Mouse (Mus musculus) 416B (cell line): ENCODE data around the gene Cacna1d.

Experiments used
- DNase-seq: peaks from one replicate; pipeline ENCODE4 v3.0.0; 2011; ENCODE audit warnings: low read depth

Gene Cacna1d

GRCm38 (mm10) chr14:30458820-30459219 lies 32.4 kb downstream of the Cacna1d start:
- no peak for DNase-seq

GRCm38 (mm10) chr14:30457897-30458296 lies 33.4 kb downstream of the Cacna1d start:
- peak; percentile 65 for DNase-seq

GRCm38 (mm10) chr14:30457436-30457835 lies 33.8 kb downstream of the Cacna1d start:
- no peak for DNase-seq

GRCm38 (mm10) chr14:30455801-30456595 lies 35.3 kb downstream of the Cacna1d start:
- no peak for DNase-seq

GRCm38 (mm10) chr14:30439915-30440314 lies 51.3 kb downstream of the Cacna1d start:
- DNase-seq, result no peak

- DNase-seq, result peak; percentile 66
Observed at GRCm38 (mm10) chr14:30435316-30435715, 55.9 kb downstream of the Cacna1d start.

GRCm38 (mm10) chr14:30430446-30430845 lies 60.8 kb downstream of the Cacna1d start:
- DNase-seq, result no peak

GRCm38 (mm10) chr14:30430026-30430425 lies 61.2 kb downstream of the Cacna1d start:
- no peak for DNase-seq

GRCm38 (mm10) chr14:30429606-30430005 lies 61.6 kb downstream of the Cacna1d start:
- DNase-seq, result no peak

GRCm38 (mm10) chr14:30428757-30429156 lies 62.5 kb downstream of the Cacna1d start:
- DNase-seq, result no peak

GRCm38 (mm10) chr14:30425876-30426275 lies 65.4 kb downstream of the Cacna1d start:
- no peak for DNase-seq

GRCm38 (mm10) chr14:30425175-30425574 lies 66.1 kb downstream of the Cacna1d start:
- no peak for DNase-seq

- DNase-seq, result no peak
Observed at GRCm38 (mm10) chr14:30424638-30425037, 66.6 kb downstream of the Cacna1d start.

- DNase-seq, result no peak
Observed at GRCm38 (mm10) chr14:30422376-30423140, 68.7 kb downstream of the Cacna1d start.

- DNase-seq, result no peak
Observed at GRCm38 (mm10) chr14:30419458-30419857, 71.8 kb downstream of the Cacna1d start.

- no peak for DNase-seq
Observed at GRCm38 (mm10) chr14:30419046-30419445, 72.2 kb downstream of the Cacna1d start.

GRCm38 (mm10) chr14:30415830-30416229 lies 75.4 kb downstream of the Cacna1d start:
- DNase-seq, result peak; percentile 11

- peak; percentile 16 for DNase-seq
Observed at GRCm38 (mm10) chr14:30414131-30414530, 77.1 kb downstream of the Cacna1d start.

- DNase-seq, result no peak
Observed at GRCm38 (mm10) chr14:30409331-30409730, 81.9 kb downstream of the Cacna1d start.

GRCm38 (mm10) chr14:30405456-30406225 lies 85.6 kb downstream of the Cacna1d start:
- DNase-seq, result peak; percentile 5

GRCm38 (mm10) chr14:30378306-30378705 lies 112.9 kb downstream of the Cacna1d start:
- DNase-seq, result no peak

GRCm38 (mm10) chr14:30372878-30373277 lies 118.4 kb downstream of the Cacna1d start:
- no peak for DNase-seq
